Mouse (Mus musculus) kidney, adult 9 months (tissue): ENCODE data around the gene Gtf2f1.

Source experiments
- DNase-seq: peaks from one replicate; pipeline ENCODE4 v3.0.0; 2022

Gene Gtf2f1

GRCm38 (mm10) chr17:56970081-56970480, 41.0 kb downstream of the Gtf2f1 start:
- DNase-seq: no peak

GRCm38 (mm10) chr17:56969321-56969720, 41.8 kb downstream of the Gtf2f1 start:
- no peak for DNase-seq

- DNase-seq: no peak
These were observed 47.4 kb downstream of the Gtf2f1 start for GRCm38 (mm10) chr17:56963646-56964045.

- no peak for DNase-seq
These were observed 48.3 kb downstream of the Gtf2f1 start for GRCm38 (mm10) chr17:56962642-56963405.

- DNase-seq: no peak
These were observed 49.2 kb downstream of the Gtf2f1 start for GRCm38 (mm10) chr17:56961880-56962279.

GRCm38 (mm10) chr17:56958667-56959066, 52.4 kb downstream of the Gtf2f1 start:
- no peak for DNase-seq

- DNase-seq: no peak
These were observed 53.2 kb downstream of the Gtf2f1 start for GRCm38 (mm10) chr17:56957763-56958429.

- no peak for DNase-seq
These were observed 56.2 kb downstream of the Gtf2f1 start for GRCm38 (mm10) chr17:56954871-56955270.
